Comparison of ENCODE assay signal across 9 mouse cellular contexts in the genomic region with DNA sequence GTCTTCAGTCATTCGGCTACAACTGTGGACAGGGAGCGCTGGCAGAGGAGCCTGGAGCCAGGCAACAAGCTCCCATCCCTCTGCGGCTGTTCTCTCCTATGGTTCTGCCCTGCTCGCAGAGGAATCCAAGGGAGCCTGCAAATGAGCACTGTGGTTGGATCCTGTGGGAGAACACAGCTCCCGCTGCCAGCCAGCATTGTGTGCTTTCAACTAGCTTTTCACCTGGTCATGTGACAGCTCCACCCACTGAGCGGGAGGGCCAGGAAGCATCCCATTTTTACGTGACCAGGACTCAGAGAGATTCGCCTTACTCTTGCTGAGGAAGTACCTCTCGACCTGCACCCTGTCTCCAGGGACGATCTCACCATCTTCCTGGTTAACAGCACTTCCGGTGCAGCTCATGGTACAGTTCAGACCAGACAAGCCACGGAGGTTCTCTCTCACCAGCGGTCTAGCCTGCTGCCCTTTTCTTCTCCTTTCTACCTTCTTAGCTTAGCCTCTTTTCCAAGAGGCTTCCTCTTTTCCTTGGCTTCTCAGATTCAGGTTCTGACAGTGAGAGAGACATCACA.
A peak's percentile ranks its signal among the peaks of the same experiment; 100 is the strongest.
DNase-seq lines count a peak whose midpoint lies in the region; ATAC-seq and TF ChIP-seq lines count a peak whose summit lies in the region.
"Had no signal": no experiment of that assay in that cellular context is flagged by ENCODE, and none has a peak within 500 bp of the region (broad histone marks: within the 10 kb centered on the region; RNA-seq: fewer than 3 reads in every experiment).

No protein-coding gene starts in this region.

- TF ChIP-seq POLR2A in heart, adult 2 months (IDR thresholded peaks at IDR 0.05; ENCODE audit: insufficient read depth, low read depth, low read length): no peak
- TF ChIP-seq POLR2A in lung, adult 2 months (IDR thresholded peaks at IDR 0.05; ENCODE audit: borderline replicate concordance, extremely low read depth, low read depth, low read length): no peak

- no peak for DNase-seq in heart, adult 2 months
- peak; percentile 17 to 26 for DNase-seq in right cerebral cortex, adult 2 months (ENCODE audit: low spot score in 2 of 2)
- DNase-seq in right cerebral cortex, postnatal 36 days (ENCODE audit: low spot score in 2 of 2): no peak
- peak; percentile 24 to 32 for DNase-seq in layer of hippocampus, postnatal 36 days
- DNase-seq in cerebellum, postnatal 36 days: no peak
- DNase-seq in lung, adult 2 months: no peak
- DNase-seq: lung, postnatal 4 days had no signal

- no peak for TF ChIP-seq EP300 in heart, adult 2 months (IDR thresholded peaks at IDR 0.05; ENCODE audit: insufficient read depth, low read depth, low read length)

- no peaks in the 10 kb centered on the region for H3K36me3 ChIP-seq in heart, embryonic 14.5 days (ENCODE audit: control insufficient read depth, insufficient read depth, low read length)
- no peaks in the 10 kb centered on the region for H3K36me3 ChIP-seq in heart, adult 2 months (ENCODE audit: control insufficient read depth, insufficient read depth, low read length)
- H3K36me3 ChIP-seq in stomach, embryonic 15.5 days: no peaks in the 10 kb centered on the region

- no peak overlapping the region for H3K27ac ChIP-seq in heart, embryonic 14.5 days (replicated peaks in 1 of 2; ENCODE audit: control insufficient read depth in 1 of 2, insufficient read depth in 1 of 2, low read depth in 2 of 2, low read length in 2 of 2)
- no peak overlapping the region for H3K27ac ChIP-seq in heart, adult 2 months
- no peak overlapping the region for H3K27ac ChIP-seq in stomach, embryonic 15.5 days

- H3K4me3 ChIP-seq in heart, embryonic 14.5 days (ENCODE audit: control insufficient read depth in 1 of 2, insufficient read depth in 1 of 2, low read depth in 1 of 2, low read length in 2 of 2): no peak overlapping the region
- H3K4me3 ChIP-seq in heart, adult 2 months: no peak overlapping the region
- H3K4me3 ChIP-seq in stomach, embryonic 15.5 days (replicated peaks): no peak overlapping the region
- no peak overlapping the region for H3K4me3 ChIP-seq in lung, adult 2 months (replicated peaks; ENCODE audit: extremely low read depth, low read depth, low read length)

- no peak overlapping the region for H3K9ac ChIP-seq in heart, embryonic 14.5 days (ENCODE audit: low read length)
- H3K9ac ChIP-seq in heart, adult 2 months (ENCODE audit: low read depth, low read length): no peak overlapping the region
- no peak overlapping the region for H3K9ac ChIP-seq in stomach, embryonic 15.5 days

- intact Hi-C loops in heart, adult 2 months (cut with DNase I): no loop called here

- no peaks in the 10 kb centered on the region for H3K9me3 ChIP-seq in heart, embryonic 14.5 days (ENCODE audit: control insufficient read depth, low read length)
- H3K9me3 ChIP-seq in stomach, embryonic 15.5 days: no peaks in the 10 kb centered on the region

- TF ChIP-seq CTCF in heart, adult 2 months (IDR thresholded peaks at IDR 0.05): no peak
- TF ChIP-seq CTCF in lung, adult 2 months (IDR thresholded peaks at IDR 0.05; ENCODE audit: insufficient read depth, low read length): no peak

- 39% methylated on average over 13 of the region's 13 CpGs for WGBS in heart, embryonic 14.5 days
- WGBS in heart, adult 2 months: 39% methylated on average over 13 of the region's 13 CpGs
- 47% methylated on average over 13 of the region's 13 CpGs for WGBS in stomach, embryonic 15.5 days
- WGBS in lung, adult 2 months: 47% methylated on average over 13 of the region's 13 CpGs

- peak overlapping the region; percentile 22; the same call in 1 of the 2 replicates for H3K4me2 ChIP-seq in heart, embryonic 14.5 days (ENCODE audit: low read length)
- no peak overlapping the region for H3K4me2 ChIP-seq in stomach, embryonic 15.5 days

- H3K27me3 ChIP-seq in heart, embryonic 14.5 days (ENCODE audit: control insufficient read depth, insufficient read depth, low read length): no peaks in the 10 kb centered on the region
- H3K27me3 ChIP-seq in heart, adult 2 months (ENCODE audit: control insufficient read depth, insufficient read depth, low read length): no peaks in the 10 kb centered on the region
- H3K27me3 ChIP-seq in stomach, embryonic 15.5 days (replicated peaks): no peaks in the 10 kb centered on the region

- H3K4me1 ChIP-seq in heart, embryonic 14.5 days (ENCODE audit: control insufficient read depth in 2 of 2, insufficient read depth in 2 of 2, low read length in 2 of 2): no peaks in the 10 kb centered on the region; a peak in 2 of 4 replicates
- H3K4me1 ChIP-seq in heart, adult 2 months (ENCODE audit: control insufficient read depth, insufficient read depth, low read length): no peaks in the 10 kb centered on the region
- peaks cover 15% of the 10 kb centered on the region; the same call in 1 of the 2 replicates for H3K4me1 ChIP-seq in stomach, embryonic 15.5 days
- no peaks in the 10 kb centered on the region for H3K4me1 ChIP-seq in lung, adult 2 months (ENCODE audit: control insufficient read depth, insufficient read depth, low read length)

- no peaks in the 10 kb centered on the region for H3K79me2 ChIP-seq in heart, adult 2 months (replicated peaks; ENCODE audit: control insufficient read depth, insufficient read depth, low read length)

- ATAC-seq in heart, embryonic 14.5 days (ENCODE audit: insufficient number of reproducible peaks, insufficient read depth, low FRiP score, low read depth): no peak
- ATAC-seq in stomach, embryonic 15.5 days (ENCODE audit: insufficient read depth, low FRiP score, low read depth): peak; percentile 18; the same call in 1 of the 2 replicates

Comparison
In these comparisons a context has a peak if more than half of its experiments do, and no peak if none do; other contexts are left out.
1. DNase-seq: peak in right cerebral cortex, adult 2 months (2 of 2) and layer of hippocampus, postnatal 36 days (2 of 2); none in heart, adult 2 months (0 of 2), right cerebral cortex, postnatal 36 days (0 of 2), cerebellum, postnatal 36 days (0 of 2) and lung, adult 2 months (single experiment).